Mouse (Mus musculus): Measurements from ENCODE around the gene Anpep. TPM values are rescaled to one million over a fixed set of nuclear protein-coding genes. Genes with fewer than 3 reads are reported as not detected.

The Anpep gene
- polyA plus RNA-seq, 1 experiment = 5.6 TPM

GRCm38 (mm10) chr7:79828341-79828740, 32.5 kb downstream of the Anpep start:
- Histone ChIP-seq H3K4me1 (ENCODE audit: control insufficient read depth, insufficient read depth, low read length) (no peaks in the 10 kb centered on the region), H3K4me3 (ENCODE audit: insufficient read depth, low read length) (no peak overlapping the region), H3K27ac (ENCODE audit: insufficient read depth, low read length) (no peak overlapping the region)
- no peak for TF ChIP-seq CTCF (IDR thresholded peaks at IDR 0.05; ENCODE audit: extremely low read depth, insufficient read depth, low read length)
- no peak for TF ChIP-seq POLR2A (IDR thresholded peaks at IDR 0.05; ENCODE audit: extremely low read depth, insufficient read depth, low read length)

GRCm38 (mm10) chr7:79822092-79822695, 38.7 kb downstream of the Anpep start:
- Histone ChIP-seq H3K4me3 (ENCODE audit: insufficient read depth, low read length) (no peak overlapping the region), H3K4me1 (ENCODE audit: control insufficient read depth, insufficient read depth, low read length) (no peaks in the 10 kb centered on the region), H3K27ac (ENCODE audit: insufficient read depth, low read length) (no peak overlapping the region)
- no peak for TF ChIP-seq POLR2A (IDR thresholded peaks at IDR 0.05; ENCODE audit: extremely low read depth, insufficient read depth, low read length)
- TF ChIP-seq CTCF (IDR thresholded peaks at IDR 0.05; ENCODE audit: extremely low read depth, insufficient read depth, low read length) = no peak

GRCm38 (mm10) chr7:79819996-79820395, 40.9 kb downstream of the Anpep start:
- no peak overlapping the region for H3K27ac ChIP-seq (ENCODE audit: insufficient read depth, low read length)
- no peak overlapping the region for H3K4me3 ChIP-seq (ENCODE audit: insufficient read depth, low read length)
- TF ChIP-seq CTCF (IDR thresholded peaks at IDR 0.05; ENCODE audit: extremely low read depth, insufficient read depth, low read length) (no peak), POLR2A (IDR thresholded peaks at IDR 0.05; ENCODE audit: extremely low read depth, insufficient read depth, low read length) (no peak)
- H3K4me1 ChIP-seq (ENCODE audit: control insufficient read depth, insufficient read depth, low read length) = no peaks in the 10 kb centered on the region

GRCm38 (mm10) chr7:79819515-79819914, 41.3 kb downstream of the Anpep start:
- Histone ChIP-seq H3K4me3 (ENCODE audit: insufficient read depth, low read length) (no peak overlapping the region), H3K4me1 (ENCODE audit: control insufficient read depth, insufficient read depth, low read length) (no peaks in the 10 kb centered on the region), H3K27ac (ENCODE audit: insufficient read depth, low read length) (no peak overlapping the region)
- TF ChIP-seq POLR2A (IDR thresholded peaks at IDR 0.05; ENCODE audit: extremely low read depth, insufficient read depth, low read length) (no peak), CTCF (IDR thresholded peaks at IDR 0.05; ENCODE audit: extremely low read depth, insufficient read depth, low read length) (no peak)

- no peak overlapping the region for H3K4me3 ChIP-seq (ENCODE audit: insufficient read depth, low read length)
- H3K4me1 ChIP-seq (ENCODE audit: control insufficient read depth, insufficient read depth, low read length) = no peaks in the 10 kb centered on the region
- H3K27ac ChIP-seq (ENCODE audit: insufficient read depth, low read length) = no peak overlapping the region
- TF ChIP-seq POLR2A (IDR thresholded peaks at IDR 0.05; ENCODE audit: extremely low read depth, insufficient read depth, low read length) (no peak), CTCF (IDR thresholded peaks at IDR 0.05; ENCODE audit: extremely low read depth, insufficient read depth, low read length) (no peak)
Observed at GRCm38 (mm10) chr7:79818321-79818720, 42.5 kb downstream of the Anpep start.

- TF ChIP-seq POLR2A (IDR thresholded peaks at IDR 0.05; ENCODE audit: extremely low read depth, insufficient read depth, low read length) (no peak), CTCF (IDR thresholded peaks at IDR 0.05; ENCODE audit: extremely low read depth, insufficient read depth, low read length) (no peak)
- Histone ChIP-seq H3K27ac (ENCODE audit: insufficient read depth, low read length) (no peak overlapping the region), H3K4me1 (ENCODE audit: control insufficient read depth, insufficient read depth, low read length) (no peaks in the 10 kb centered on the region)
Observed at GRCm38 (mm10) chr7:79813409-79813808, 47.5 kb downstream of the Anpep start.

GRCm38 (mm10) chr7:79810611-79811506, 50.0 kb downstream of the Anpep start, which contains the start of gene Mesp2:
Mesp2 (plus strand) TSS chr7:79810727.
- Histone ChIP-seq H3K4me3 (ENCODE audit: insufficient read depth, low read length) (peak within 1 kb of the TSS; percentile 22; the same call in 1 of the 2 replicates), H3K27ac (ENCODE audit: insufficient read depth, low read length) (no peak within 1 kb of the TSS), H3K4me1 (ENCODE audit: control insufficient read depth, insufficient read depth, low read length) (no peaks in the 10 kb centered on the region)
- TF ChIP-seq CTCF (IDR thresholded peaks at IDR 0.05; ENCODE audit: extremely low read depth, insufficient read depth, low read length) (no peak), POLR2A (IDR thresholded peaks at IDR 0.05; ENCODE audit: extremely low read depth, insufficient read depth, low read length) (no peak)

More at GRCm38 (mm10) chr7:79813409-79813808, 47.5 kb downstream of the Anpep start:
- no peak overlapping the region for H3K4me3 ChIP-seq (ENCODE audit: insufficient read depth, low read length)

GRCm38 (mm10) chr7:79808561-79808960, 52.3 kb downstream of the Anpep start:
- H3K27ac ChIP-seq (ENCODE audit: insufficient read depth, low read length) = no peak overlapping the region
- H3K4me3 ChIP-seq (ENCODE audit: insufficient read depth, low read length) = no peak overlapping the region
- TF ChIP-seq CTCF (IDR thresholded peaks at IDR 0.05; ENCODE audit: extremely low read depth, insufficient read depth, low read length) = no peak
- TF ChIP-seq POLR2A (IDR thresholded peaks at IDR 0.05; ENCODE audit: extremely low read depth, insufficient read depth, low read length) = no peak
- H3K4me1 ChIP-seq (ENCODE audit: control insufficient read depth, insufficient read depth, low read length) = no peaks in the 10 kb centered on the region

GRCm38 (mm10) chr7:79803887-79804286, 57.0 kb downstream of the Anpep start:
- Histone ChIP-seq H3K27ac (ENCODE audit: insufficient read depth, low read length) (no peak overlapping the region), H3K4me3 (ENCODE audit: insufficient read depth, low read length) (no peak overlapping the region), H3K4me1 (ENCODE audit: control insufficient read depth, insufficient read depth, low read length) (no peaks in the 10 kb centered on the region)
- TF ChIP-seq CTCF (IDR thresholded peaks at IDR 0.05; ENCODE audit: extremely low read depth, insufficient read depth, low read length) (no peak), POLR2A (IDR thresholded peaks at IDR 0.05; ENCODE audit: extremely low read depth, insufficient read depth, low read length) (no peak)

Measured in cortical plate, adult 2 months (tissue).